Mouse (Mus musculus) C2C12 (cell line): ENCODE results near the gene Naa25. TPM values are rescaled to one million over a fixed set of nuclear protein-coding genes. Genes with fewer than 3 reads are reported as not detected.

Source experiments
- H3K27me3 ChIP-seq: one replicate; pipeline ENCODE4 v1.6.1; 2011; ENCODE audit not compliant: control insufficient read depth, insufficient read depth, insufficient read length
- H3K36me3 ChIP-seq: one replicate; pipeline ENCODE4 v1.6.1; 2011; ENCODE audit not compliant: control insufficient read depth, insufficient read depth
- H3K4me3 ChIP-seq: one replicate; pipeline ENCODE4 v1.5.1; 2011; ENCODE audit warnings: mild to moderate bottlenecking, control low read depth; ENCODE audit not compliant: poor library complexity, insufficient read depth, severe bottlenecking
- H3K79me2 ChIP-seq: one replicate; pipeline ENCODE4 v1.6.1; 2011; ENCODE audit not compliant: control insufficient read depth, insufficient read depth
- H3K79me3 ChIP-seq: one replicate; pipeline ENCODE4 v1.6.1; 2011; ENCODE audit warnings: low read depth, control low read depth
- H3ac ChIP-seq: one replicate; pipeline ENCODE3; 2011; ENCODE audit warnings: low read depth; ENCODE audit not compliant: control insufficient read depth, insufficient read length
- CEBPB ChIP-seq: IDR thresholded peaks from one replicate; pipeline ENCODE4 v1.6.1; 2011; ENCODE audit warnings: low read depth, mild to moderate bottlenecking, control low read depth, moderate library complexity
- CTCF ChIP-seq: IDR thresholded peaks from one replicate; pipeline ENCODE4 v1.5.1; 2011; ENCODE audit not compliant: control insufficient read depth, insufficient read depth, insufficient read length
- FOSL1 ChIP-seq: IDR thresholded peaks from one replicate; pipeline ENCODE4 v1.8.0; 2011; ENCODE audit warnings: mild to moderate bottlenecking, low read length; ENCODE audit not compliant: poor library complexity, insufficient read depth, severe bottlenecking
- MAX ChIP-seq: IDR thresholded peaks from one replicate; pipeline ENCODE4 v1.6.1; 2011; ENCODE audit warnings: mild to moderate bottlenecking, control low read depth
- MYOD1 ChIP-seq: IDR thresholded peaks from one replicate; pipeline ENCODE4 v1.6.1; 2011; ENCODE audit warnings: low read depth; ENCODE audit not compliant: control insufficient read depth, insufficient read length
- MYOG ChIP-seq: IDR thresholded peaks from one replicate; pipeline ENCODE4 v1.6.1; 2011; ENCODE audit not compliant: control insufficient read depth, insufficient read length; ENCODE audit errors: extremely low read depth
- USF1 ChIP-seq: IDR thresholded peaks from one replicate; pipeline ENCODE4 v1.6.1; 2011; ENCODE audit warnings: low read depth, mild to moderate bottlenecking, control low read depth, moderate library complexity
- polyA plus RNA-seq: library from polyadenylated mRNA; unstranded; fragments of >200 nt; fragmentation: generic; extraction: Trizol; gene quantifications from one replicate; pipeline ENCODE4 v1.2.1, GENCODE M21; 2012; ENCODE audit warnings: missing spikeins

Gene Naa25
- polyA plus RNA-seq, 1 experiment: 16.8 TPM

GRCm38 (mm10) chr5:121484801-121485200 is 87.1 kb downstream of the Naa25 start:
- TF ChIP-seq MAX (no peak), USF1 (no peak), FOSL1 (no peak)
- H3K79me2 ChIP-seq: no peaks in the 10 kb centered on the region

DNA sequence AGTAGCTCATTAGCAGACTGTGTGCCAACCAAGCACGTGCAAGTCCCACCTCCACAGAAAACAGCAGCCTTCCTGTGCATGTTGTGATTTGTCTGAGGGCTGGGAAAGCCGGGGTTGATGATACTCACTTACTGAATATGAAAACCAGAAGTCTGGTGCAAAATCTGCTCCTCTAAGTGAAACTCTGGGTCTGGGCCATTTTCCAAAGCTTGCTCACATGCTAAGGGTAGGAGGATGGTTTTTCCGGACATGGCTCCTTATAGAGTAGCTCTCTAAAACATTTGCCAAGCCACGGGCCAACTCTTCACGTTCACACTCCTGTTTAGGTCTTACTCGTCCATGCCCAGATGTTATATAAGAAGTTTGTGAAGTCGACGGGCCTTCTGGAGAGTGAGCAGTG is 95.6 kb downstream of the Naa25 start:
- H3K79me3 ChIP-seq: no peaks in the 10 kb centered on the region
- H3K79me2 ChIP-seq: no peaks in the 10 kb centered on the region
- H3K36me3 ChIP-seq: no peaks in the 10 kb centered on the region
- peaks cover 33% of the 10 kb centered on the region for H3K27me3 ChIP-seq
- H3ac ChIP-seq: no peak overlapping the region
- no peak for TF ChIP-seq MYOG
- TF ChIP-seq FOSL1: no peak
- no peak for TF ChIP-seq MYOD1
- TF ChIP-seq MAX: no peak
- TF ChIP-seq CTCF: no peak
- TF ChIP-seq USF1: no peak
- no peak for TF ChIP-seq CEBPB
- H3K4me3 ChIP-seq: no peak overlapping the region

More at GRCm38 (mm10) chr5:121484801-121485200, 87.1 kb downstream of the Naa25 start:
- Histone ChIP-seq H3K27me3 (peaks cover 31% of the 10 kb centered on the region), H3K4me3 (no peak overlapping the region), H3K79me3 (no peaks in the 10 kb centered on the region), H3ac (no peak overlapping the region), H3K36me3 (no peaks in the 10 kb centered on the region)

Other genes with a start within 250 kb of the Naa25 start
- gene Ptpn11, start 206.5 kb upstream of the Naa25 start, polyA plus RNA-seq: 75.8 TPM
- 1,946 TPM for gene Rpl6, start 193.5 kb upstream of the Naa25 start, polyA plus RNA-seq
- 5.4 TPM for gene Hectd4, start 177.7 kb upstream of the Naa25 start, polyA plus RNA-seq
- gene Trafd1, start 12.3 kb upstream of the Naa25 start, polyA plus RNA-seq: 19.2 TPM
- 0.54 TPM for gene Tmem116, start 54.0 kb downstream of the Naa25 start, polyA plus RNA-seq
- gene Erp29, start 54.6 kb downstream of the Naa25 start, polyA plus RNA-seq: 109 TPM
- gene Adam1b, start 105.5 kb downstream of the Naa25 start, polyA plus RNA-seq: not detected
- 0.99 TPM for gene Adam1a, start 147.5 kb downstream of the Naa25 start, polyA plus RNA-seq
- not detected for gene Gm42878, start 147.5 kb downstream of the Naa25 start, polyA plus RNA-seq
- 68.7 TPM for gene Mapkapk5, start 148.0 kb downstream of the Naa25 start, polyA plus RNA-seq
- gene Aldh2, start 195.9 kb downstream of the Naa25 start, polyA plus RNA-seq: 225 TPM
- gene Acad12, start 221.0 kb downstream of the Naa25 start, polyA plus RNA-seq: 0.77 TPM